Mouse (Mus musculus) liver, postnatal 0 days (tissue): ENCODE measurements around the gene Socs5. TPM values are rescaled to one million over a fixed set of nuclear protein-coding genes. Genes with fewer than 3 reads are reported as not detected.
"Not testable (repeated sequence)": the region's sequence is repeated elsewhere in the genome, so short reads cannot be mapped to it uniquely, and the experiment has no call there.

Source experiments
- ATAC-seq: fragments of 200-750 bp; cut with Nextera tagmentation; 2 replicates; pipeline ENCODE4 v1.8.0; 2017; ENCODE audit warnings: mild to moderate bottlenecking, moderate library complexity
- DNase-seq: peaks from one replicate; pipeline ENCODE4 v3.0.0-alpha.2; 2016
- H3K27ac ChIP-seq: fragments of 300-500 bp; sonication (generic); 2 replicates; pipeline ENCODE4 v1.5.1; 2014; ENCODE audit warnings: antibody characterized with exemption, moderate library complexity, mild to moderate bottlenecking, low read depth
- H3K27me3 ChIP-seq: fragments of 300-500 bp; sonication (generic); 2 replicates; pipeline ENCODE4 v1.6.1; 2014; ENCODE audit warnings: low read length, control low read depth, mixed read lengths; ENCODE audit not compliant: insufficient read depth
- H3K36me3 ChIP-seq: fragments of 300-500 bp; sonication (generic); replicated peaks from 2 replicates; pipeline ENCODE4 v1.6.1; 2014; ENCODE audit warnings: mild to moderate bottlenecking, control low read depth, low read length, moderate library complexity, mixed read lengths; ENCODE audit not compliant: insufficient read depth
- H3K4me1 ChIP-seq: fragments of 300-500 bp; sonication (generic); 2 replicates; pipeline ENCODE4 v1.6.1; 2014; ENCODE audit warnings: antibody characterized with exemption, mild to moderate bottlenecking, control low read depth; ENCODE audit not compliant: insufficient read depth
- H3K4me2 ChIP-seq: fragments of 300-500 bp; sonication (generic); 2 replicates; pipeline ENCODE4 v1.6.1; 2014; ENCODE audit warnings: low read depth, mild to moderate bottlenecking, low read length, moderate library complexity, mixed read lengths
- H3K4me3 ChIP-seq: fragments of 300-500 bp; sonication (generic); 2 replicates; pipeline ENCODE4 v1.5.1; 2014; ENCODE audit warnings: low read depth, low read length
- H3K9ac ChIP-seq: fragments of 300-500 bp; sonication (generic); replicated peaks from 2 replicates; pipeline ENCODE4 v1.6.1; 2014; ENCODE audit warnings: mild to moderate bottlenecking, moderate library complexity
- H3K9me3 ChIP-seq: fragments of 300-500 bp; sonication (generic); 2 replicates; pipeline ENCODE4 v1.6.1; 2016; ENCODE audit warnings: mild to moderate bottlenecking, control low read depth, low read length, mixed read lengths
- CTCF ChIP-seq: sonication (generic); IDR thresholded peaks from 2 replicates; pipeline ENCODE4 v1.5.1; 2016; ENCODE audit warnings: antibody characterized with exemption, low read depth
- EP300 ChIP-seq: IDR thresholded peaks from 2 replicates; pipeline ENCODE4 v1.6.1; 2016; ENCODE audit warnings: antibody characterized with exemption, low read depth, mild to moderate bottlenecking
- WGBS: fragments of 180-500 bp; shearing (Covaris S2); extraction: QIAGEN DNeasy Blood & Tissue Kit; methylation state at CpG from one replicate; pipeline ENCODE4 v1.1.7; 2014; ENCODE audit not compliant: insufficient replicate concordance; 5-methylcytosine and 5-hydroxymethylcytosine counted together
- polyA plus RNA-seq: library from polyadenylated mRNA; unstranded; fragments of >200 nt; fragmentation: Nextera tagmentation; extraction: Ambion mirVana; gene quantifications from 2 replicates; pipeline ENCODE4 v1.2.1, GENCODE M21; 2015

The Socs5 gene
- polyA plus RNA-seq, 1 experiment from 2014 or later, result 1.4 TPM

DNA sequence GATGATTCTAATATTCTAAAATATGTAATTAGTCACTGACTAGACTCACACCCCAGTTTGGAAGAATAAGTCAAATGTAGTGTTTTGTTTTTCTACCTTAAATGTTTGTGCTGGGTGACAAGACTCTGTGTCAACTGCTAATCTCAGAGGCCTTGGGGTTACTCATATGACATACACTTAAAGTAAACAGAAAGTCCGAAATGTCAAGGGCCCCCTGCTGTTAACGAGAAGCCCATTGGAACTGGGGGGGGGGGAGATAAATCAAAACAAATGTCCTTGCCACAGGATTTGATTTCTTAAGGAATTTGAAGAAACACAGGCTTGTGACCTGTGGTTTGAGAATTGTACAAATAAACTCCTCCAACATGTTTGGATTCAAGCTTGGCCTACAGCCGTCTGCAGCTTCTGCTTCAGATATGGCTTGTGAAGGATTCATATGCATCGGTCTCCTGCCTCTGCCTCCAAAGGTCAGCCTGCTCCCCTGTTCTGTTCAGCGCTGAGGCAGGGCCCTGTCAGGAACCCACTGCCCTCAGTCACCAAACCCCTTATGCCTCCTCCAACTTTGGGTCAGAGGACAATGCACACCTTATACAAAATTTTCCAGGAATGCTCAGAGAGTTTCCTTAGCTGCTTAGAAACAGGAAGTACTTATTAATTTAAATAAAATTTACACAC is 34.6 kb upstream of the Socs5 start:
- no peaks in the 10 kb centered on the region for H3K36me3 ChIP-seq
- no peak overlapping the region for H3K4me3 ChIP-seq
- no peaks in the 10 kb centered on the region for H3K4me1 ChIP-seq
- H3K27ac ChIP-seq, result no peak overlapping the region
- no peaks in the 10 kb centered on the region for H3K27me3 ChIP-seq
- no peak overlapping the region for H3K9ac ChIP-seq
- ATAC-seq, result no peak
- no peak for DNase-seq
- no peak for TF ChIP-seq EP300
- TF ChIP-seq CTCF, result no peak
- WGBS, result 64% methylated on average over 5 of the region's 5 CpGs
- no peaks in the 10 kb centered on the region for H3K9me3 ChIP-seq
- H3K4me2 ChIP-seq, result no peak overlapping the region

DNA sequence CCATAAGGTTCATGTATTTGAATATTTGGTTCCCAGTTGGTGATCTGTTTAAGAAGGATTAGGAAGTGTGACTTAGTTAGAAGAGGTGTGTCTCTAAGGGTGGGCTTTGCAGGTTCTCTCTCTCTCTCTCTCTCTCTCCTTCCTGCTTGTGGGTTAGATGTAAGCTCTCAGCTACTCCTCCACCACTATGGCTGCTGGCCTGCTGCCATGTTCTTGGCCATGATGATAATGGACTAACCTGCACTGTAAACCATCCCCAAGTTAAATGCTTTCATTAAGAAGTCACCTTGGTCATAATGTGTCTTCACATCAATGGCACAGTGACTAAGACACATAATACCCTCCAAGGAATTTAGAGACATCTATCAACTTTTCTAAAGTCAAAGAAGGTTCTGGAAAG is 34.0 kb upstream of the Socs5 start:
- no peak for DNase-seq
- Histone ChIP-seq H3K4me1 (no peaks in the 10 kb centered on the region), H3K4me3 (no peak overlapping the region), H3K27ac (no peak overlapping the region), H3K27me3 (no peaks in the 10 kb centered on the region), H3K9me3 (no peaks in the 10 kb centered on the region), H3K36me3 (no peaks in the 10 kb centered on the region), H3K9ac (no peak overlapping the region), H3K4me2 (no peak overlapping the region)
- ATAC-seq, result no peak
- no peak for TF ChIP-seq EP300
- no peak for TF ChIP-seq CTCF

DNA sequence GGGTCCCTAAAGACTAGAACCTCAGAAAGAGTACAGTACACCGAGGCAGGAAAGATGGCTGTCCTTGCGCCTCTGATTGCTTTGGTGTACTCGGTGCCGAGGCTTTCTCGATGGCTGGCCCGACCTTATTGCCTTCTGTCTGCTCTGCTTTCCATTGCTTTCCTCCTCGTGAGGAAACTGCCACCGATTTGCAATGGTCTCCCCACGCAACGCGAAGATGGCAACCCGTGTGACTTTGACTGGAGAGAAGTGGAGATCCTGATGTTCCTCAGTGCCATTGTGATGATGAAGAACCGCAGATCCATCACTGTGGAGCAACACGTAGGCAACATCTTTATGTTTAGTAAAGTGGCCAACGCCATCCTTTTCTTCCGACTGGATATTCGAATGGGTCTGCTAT is 29.3 kb upstream of the Socs5 start:
- H3K27ac ChIP-seq, H3K36me3 ChIP-seq, H3K4me3 ChIP-seq, DNase-seq, ATAC-seq, H3K9ac ChIP-seq, H3K4me1 ChIP-seq, H3K9me3 ChIP-seq, H3K27me3 ChIP-seq, H3K4me2 ChIP-seq: not testable (repeated sequence)
- 89% methylated on average over 17 of the region's 17 CpGs for WGBS

DNA sequence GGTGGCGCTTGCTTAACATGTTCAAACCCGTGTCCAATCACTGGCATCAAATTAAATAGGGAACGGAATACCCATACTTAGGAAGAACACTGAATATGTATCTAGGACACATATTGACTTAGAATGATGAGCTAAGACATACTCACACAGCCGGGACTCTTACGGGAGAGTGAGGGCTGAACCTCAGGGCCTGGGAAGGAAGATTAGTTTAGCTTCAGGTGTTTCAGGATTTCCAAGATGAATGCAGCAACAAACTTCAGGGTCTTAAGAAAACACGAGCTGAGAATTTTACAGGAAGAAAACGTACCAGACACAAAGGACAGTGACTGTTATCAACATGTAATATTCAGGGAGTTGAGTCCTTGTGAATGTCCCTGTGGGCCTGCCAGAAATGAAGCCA is 26.8 kb upstream of the Socs5 start:
- Histone ChIP-seq H3K4me1 (no peaks in the 10 kb centered on the region), H3K27ac (no peak overlapping the region), H3K27me3 (no peaks in the 10 kb centered on the region), H3K4me2 (no peak overlapping the region), H3K4me3 (no peak overlapping the region), H3K36me3 (no peaks in the 10 kb centered on the region), H3K9me3 (no peaks in the 10 kb centered on the region), H3K9ac (no peak overlapping the region)
- WGBS, result 83% methylated on average over 7 of the region's 7 CpGs
- no peak for TF ChIP-seq CTCF
- no peak for TF ChIP-seq EP300
- no peak for ATAC-seq
- no peak for DNase-seq

DNA sequence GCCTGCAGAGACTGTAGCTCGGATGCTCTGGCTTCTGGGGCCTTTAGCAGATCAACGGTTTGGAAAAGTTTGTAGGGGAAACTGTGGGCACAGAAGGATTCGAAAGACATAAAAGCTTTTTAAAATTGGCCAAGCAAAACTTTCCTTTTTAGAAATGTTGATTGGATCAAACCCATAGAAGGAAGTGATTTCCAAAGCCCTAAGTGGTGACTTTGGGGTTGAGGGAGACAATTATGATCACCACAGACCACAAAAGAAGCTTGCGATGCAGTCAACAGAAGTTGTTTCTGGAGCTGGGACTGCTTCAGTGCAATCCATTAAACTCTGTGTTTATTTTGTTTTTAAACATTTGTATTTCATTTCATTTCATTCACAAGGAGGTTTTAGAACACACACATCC is 24.9 kb upstream of the Socs5 start:
- no peak overlapping the region for H3K4me3 ChIP-seq
- no peak overlapping the region for H3K9ac ChIP-seq
- H3K36me3 ChIP-seq, result no peaks in the 10 kb centered on the region
- DNase-seq (no peak), ATAC-seq (no peak)
- WGBS, result 75% methylated on average over 4 of the region's 4 CpGs
- H3K4me1 ChIP-seq, result no peaks in the 10 kb centered on the region
- TF ChIP-seq EP300 (no peak), CTCF (no peak)
- H3K27ac ChIP-seq, result no peak overlapping the region
- H3K9me3 ChIP-seq, result no peaks in the 10 kb centered on the region
- no peaks in the 10 kb centered on the region for H3K27me3 ChIP-seq
- no peak overlapping the region for H3K4me2 ChIP-seq

DNA sequence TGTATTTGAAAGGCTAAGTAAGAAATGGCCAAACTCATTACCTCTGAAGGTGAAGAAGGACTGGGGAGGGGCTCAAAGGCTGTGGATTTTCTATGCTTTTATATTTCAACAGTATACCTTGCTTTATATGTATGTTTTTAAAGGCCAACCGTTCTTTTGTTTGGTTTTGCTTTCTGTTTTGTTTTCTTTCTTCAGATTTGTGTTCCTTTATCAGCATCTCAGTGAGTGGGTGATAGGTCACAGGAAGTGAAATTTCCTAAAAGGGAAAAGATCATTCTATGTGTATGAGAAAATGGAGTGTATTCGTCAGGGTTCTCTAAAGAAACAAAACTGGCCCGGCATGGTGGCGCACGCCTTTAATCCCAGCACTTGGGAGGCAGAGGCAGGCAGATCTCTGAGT is 23.8 kb upstream of the Socs5 start:
- H3K27ac ChIP-seq, result no peak overlapping the region
- DNase-seq, result no peak
- no peak for ATAC-seq
- H3K4me2 ChIP-seq, result no peak overlapping the region
- H3K9ac ChIP-seq, result no peak overlapping the region
- no peaks in the 10 kb centered on the region for H3K27me3 ChIP-seq
- 66% methylated on average over 5 of the region's 5 CpGs for WGBS
- H3K4me3 ChIP-seq, result no peak overlapping the region
- no peaks in the 10 kb centered on the region for H3K4me1 ChIP-seq
- no peaks in the 10 kb centered on the region for H3K9me3 ChIP-seq
- TF ChIP-seq EP300 (no peak), CTCF (no peak)
- H3K36me3 ChIP-seq, result no peaks in the 10 kb centered on the region

DNA sequence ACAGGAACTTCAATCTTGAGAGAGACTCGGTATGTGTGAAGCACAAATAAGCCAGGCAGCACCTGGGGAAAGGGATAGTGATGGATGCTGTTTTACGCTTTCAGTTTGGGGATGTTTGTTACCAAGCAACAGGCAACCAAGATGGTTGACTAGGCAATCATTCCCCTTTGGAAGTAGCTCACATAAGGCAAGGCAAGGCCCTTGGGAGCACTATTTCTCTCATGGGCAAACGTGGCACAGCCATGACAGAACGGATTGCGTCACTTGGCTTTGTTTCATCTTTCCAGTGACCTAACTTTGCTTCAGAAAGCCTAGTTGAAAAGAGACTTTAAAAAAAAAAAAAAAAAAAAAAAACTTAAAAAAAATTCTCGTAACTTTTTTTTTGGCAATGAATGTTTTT is 21.8 kb upstream of the Socs5 start:
- 74% methylated on average over 6 of the region's 6 CpGs for WGBS
- Histone ChIP-seq H3K36me3 (no peaks in the 10 kb centered on the region), H3K9ac (no peak overlapping the region), H3K4me3 (no peak overlapping the region), H3K27me3 (no peaks in the 10 kb centered on the region), H3K9me3 (no peaks in the 10 kb centered on the region), H3K27ac (no peak overlapping the region), H3K4me1 (no peaks in the 10 kb centered on the region), H3K4me2 (no peak overlapping the region)
- DNase-seq, result no peak
- TF ChIP-seq EP300, result no peak
- no peak for TF ChIP-seq CTCF
- ATAC-seq, result no peak
